Mouse (Mus musculus) adrenal gland, postnatal 36 days (tissue): ENCODE measurements at regions not wholly inside any gene's neighbourhood (a gene's known extent, or its start where the extent isn't known, plus 50 kb on each side); places are given as distances from the start of the nearest gene placed in this dataset.

Experiments
- DNase-seq, 2 experiments: peaks; one replicate each; pipeline ENCODE4 v3.0.0; 2021; ENCODE audit warnings: mixed read lengths in 1 of 2

DNA sequence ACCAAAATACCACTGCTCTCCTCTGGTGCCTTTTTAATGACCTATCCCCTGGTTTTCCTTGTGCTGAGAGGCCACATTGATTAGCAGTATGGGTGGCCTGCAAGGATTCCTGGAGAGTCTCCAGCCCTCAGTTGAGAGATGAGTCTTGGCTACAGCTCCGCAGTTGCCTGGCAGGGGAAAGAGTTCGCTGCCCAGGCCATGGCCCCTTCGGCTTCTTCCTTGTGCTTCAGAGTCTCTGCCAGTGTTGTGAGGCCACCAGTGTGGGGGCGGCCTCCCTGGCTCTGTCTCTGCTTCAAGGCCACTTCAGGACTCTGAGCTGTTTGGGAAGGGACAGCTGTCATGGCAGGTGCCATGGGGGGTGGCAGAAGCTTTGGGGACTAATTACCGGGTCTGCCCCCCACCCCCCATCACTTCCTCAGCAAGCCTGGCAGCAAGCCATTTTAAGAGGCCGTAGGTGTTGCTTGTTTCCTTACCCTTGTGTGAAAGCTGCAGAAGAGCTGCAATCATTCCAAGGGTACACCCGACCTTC is 85.8 kb upstream of the Gria1 start:
- no peak for DNase-seq

DNA sequence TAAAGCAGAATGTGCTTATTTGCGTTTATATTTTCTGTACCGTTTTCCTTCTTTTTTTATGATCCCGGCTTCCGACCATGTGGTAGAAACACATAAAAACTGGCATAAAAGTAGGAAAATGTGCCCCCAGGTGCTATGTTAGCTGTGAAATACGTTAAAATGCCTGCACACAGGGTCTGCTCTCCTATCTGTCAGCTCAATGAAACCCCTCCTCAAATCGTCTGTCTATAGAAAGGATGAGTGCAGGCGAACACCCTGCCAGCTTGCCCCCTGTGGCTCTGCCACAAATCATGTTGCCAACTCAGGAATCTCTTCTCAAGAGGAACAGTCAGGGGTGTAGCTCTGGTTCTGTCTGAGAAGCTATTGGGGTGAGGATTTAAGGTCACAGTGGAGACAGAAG is 78.4 kb upstream of the Gria1 start:
- no peak for DNase-seq

GRCm38 (mm10) chr11:56952357-56952756 is 58.8 kb upstream of the Gria1 start:
- DNase-seq: no peak

- DNase-seq: no peak
These were observed 53.4 kb upstream of the Gria1 start for GRCm38 (mm10) chr11:56957824-56958223.
